Mouse (Mus musculus) C2C12 (cell line): ENCODE data around the gene Hoxa5. TPM values are rescaled to one million over a fixed set of nuclear protein-coding genes. Genes with fewer than 3 reads are reported as not detected.

Experiments
- H3K27me3 ChIP-seq: one replicate; pipeline ENCODE4 v1.6.1; 2011; ENCODE audit not compliant: control insufficient read depth, insufficient read depth, insufficient read length
- H3K36me3 ChIP-seq: one replicate; pipeline ENCODE4 v1.6.1; 2011; ENCODE audit not compliant: control insufficient read depth, insufficient read depth
- H3K4me3 ChIP-seq: one replicate; pipeline ENCODE4 v1.5.1; 2011; ENCODE audit warnings: mild to moderate bottlenecking, control low read depth; ENCODE audit not compliant: poor library complexity, insufficient read depth, severe bottlenecking
- H3K79me2 ChIP-seq: one replicate; pipeline ENCODE4 v1.6.1; 2011; ENCODE audit not compliant: control insufficient read depth, insufficient read depth
- H3K79me3 ChIP-seq: one replicate; pipeline ENCODE4 v1.6.1; 2011; ENCODE audit warnings: low read depth, control low read depth
- H3ac ChIP-seq: one replicate; pipeline ENCODE3; 2011; ENCODE audit warnings: low read depth; ENCODE audit not compliant: control insufficient read depth, insufficient read length
- CEBPB ChIP-seq: IDR thresholded peaks from one replicate; pipeline ENCODE4 v1.6.1; 2011; ENCODE audit warnings: low read depth, mild to moderate bottlenecking, control low read depth, moderate library complexity
- CTCF ChIP-seq: IDR thresholded peaks from one replicate; pipeline ENCODE4 v1.5.1; 2011; ENCODE audit not compliant: control insufficient read depth, insufficient read depth, insufficient read length
- FOSL1 ChIP-seq: IDR thresholded peaks from one replicate; pipeline ENCODE4 v1.8.0; 2011; ENCODE audit warnings: mild to moderate bottlenecking, low read length; ENCODE audit not compliant: poor library complexity, insufficient read depth, severe bottlenecking
- MAX ChIP-seq: IDR thresholded peaks from one replicate; pipeline ENCODE4 v1.6.1; 2011; ENCODE audit warnings: mild to moderate bottlenecking, control low read depth
- MYOD1 ChIP-seq: IDR thresholded peaks from one replicate; pipeline ENCODE4 v1.6.1; 2011; ENCODE audit warnings: low read depth; ENCODE audit not compliant: control insufficient read depth, insufficient read length
- MYOG ChIP-seq: IDR thresholded peaks from one replicate; pipeline ENCODE4 v1.6.1; 2011; ENCODE audit not compliant: control insufficient read depth, insufficient read length; ENCODE audit errors: extremely low read depth
- USF1 ChIP-seq: IDR thresholded peaks from one replicate; pipeline ENCODE4 v1.6.1; 2011; ENCODE audit warnings: low read depth, mild to moderate bottlenecking, control low read depth, moderate library complexity
- polyA plus RNA-seq: library from polyadenylated mRNA; unstranded; fragments of >200 nt; fragmentation: generic; extraction: Trizol; gene quantifications from one replicate; pipeline ENCODE4 v1.2.1, GENCODE M21; 2012; ENCODE audit warnings: missing spikeins

Gene Hoxa5
- polyA plus RNA-seq, 1 experiment, result 1.5 TPM

- H3K79me2 ChIP-seq, result peaks cover 42% of the 10 kb centered on the region
- H3K27me3 ChIP-seq, result no peaks in the 10 kb centered on the region
- peak within 1 kb of the TSS; percentile 78 for H3K4me3 ChIP-seq
- peak within 1 kb of the TSS; percentile 78 for H3ac ChIP-seq
- peaks cover 17% of the 10 kb centered on the region for H3K36me3 ChIP-seq
- peaks cover 18% of the 10 kb centered on the region for H3K79me3 ChIP-seq
- TF ChIP-seq CEBPB (peak; percentile 88), MAX (peak; percentile 10), USF1 (peak; percentile 92), MYOD1 (no peak)
Measured at GRCm38 (mm10) chr6:52158276-52159051, 45.9 kb downstream of the Hoxa5 start, which contains the start of gene Hoxa1. Gene Hoxa1 (minus strand): TSS chr6:52158317.

- peak overlapping the region; percentile 78 for H3K4me3 ChIP-seq
- TF ChIP-seq CTCF, result no peak
- no peak for TF ChIP-seq CEBPB
- TF ChIP-seq FOSL1, result no peak
- TF ChIP-seq MAX, result no peak
- no peak for TF ChIP-seq USF1
- TF ChIP-seq MYOG, result no peak
- H3K27me3 ChIP-seq, result no peaks in the 10 kb centered on the region
- H3K79me3 ChIP-seq, result peaks cover 15% of the 10 kb centered on the region
- peaks cover 38% of the 10 kb centered on the region for H3K79me2 ChIP-seq
- peaks cover 10% of the 10 kb centered on the region for H3K36me3 ChIP-seq
- H3ac ChIP-seq, result peak overlapping the region; percentile 10
Measured at GRCm38 (mm10) chr6:52157466-52158275, 46.7 kb downstream of the Hoxa5 start.

DNA sequence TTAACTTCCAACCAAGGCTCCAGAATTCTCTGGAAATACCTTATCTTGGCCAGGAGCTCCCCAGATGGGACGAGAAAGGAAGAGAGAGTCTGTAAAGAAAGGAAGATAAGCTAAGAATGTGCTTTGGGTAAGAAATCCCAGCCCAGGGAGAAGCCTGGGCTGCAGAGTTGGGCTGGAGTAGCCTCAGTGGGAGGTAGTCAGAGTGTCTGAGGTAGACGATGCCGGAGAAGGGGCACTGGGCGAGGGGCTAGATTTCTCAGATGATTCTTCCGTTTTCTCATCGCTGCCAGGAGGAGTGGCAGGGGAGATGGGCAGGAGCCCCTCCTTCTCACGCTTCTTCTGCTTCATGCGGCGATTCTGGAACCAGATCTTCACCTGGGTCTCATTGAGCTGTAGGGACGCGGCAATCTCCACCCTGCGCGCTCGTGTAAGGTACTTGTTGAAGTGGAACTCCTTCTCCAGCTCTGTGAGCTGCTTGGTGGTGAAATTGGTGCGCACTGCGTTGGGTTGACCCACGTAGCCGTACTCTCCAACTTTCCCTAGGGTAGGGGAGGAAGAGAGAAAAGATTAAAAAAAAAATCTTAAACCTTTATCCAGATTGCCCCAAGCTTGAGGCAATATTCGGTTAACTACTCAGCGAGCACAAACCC is 47.7 kb downstream of the Hoxa5 start:
- Histone ChIP-seq H3K79me2 (peaks cover 29% of the 10 kb centered on the region), H3K79me3 (peaks cover 11% of the 10 kb centered on the region), H3K36me3 (peaks cover under 1% of the 10 kb centered on the region), H3K4me3 (no peak overlapping the region), H3ac (no peak overlapping the region), H3K27me3 (no peaks in the 10 kb centered on the region)
- TF ChIP-seq MAX (no peak), CEBPB (no peak), FOSL1 (no peak), MYOG (no peak), CTCF (no peak), MYOD1 (no peak), USF1 (no peak)

- peaks cover 19% of the 10 kb centered on the region for H3K79me2 ChIP-seq
- no peaks in the 10 kb centered on the region for H3K36me3 ChIP-seq
- H3K79me3 ChIP-seq, result peaks cover 8% of the 10 kb centered on the region
- no peak overlapping the region for H3K4me3 ChIP-seq
- H3ac ChIP-seq, result no peak overlapping the region
- no peaks in the 10 kb centered on the region for H3K27me3 ChIP-seq
- TF ChIP-seq MAX, result no peak
- TF ChIP-seq CEBPB, result no peak
- TF ChIP-seq FOSL1, result no peak
- no peak for TF ChIP-seq CTCF
- no peak for TF ChIP-seq MYOD1
- no peak for TF ChIP-seq USF1
- TF ChIP-seq MYOG, result no peak
Measured at GRCm38 (mm10) chr6:52155471-52155870, 48.9 kb downstream of the Hoxa5 start.

- Histone ChIP-seq H3K79me3 (peaks cover under 1% of the 10 kb centered on the region), H3K79me2 (peaks cover 6% of the 10 kb centered on the region), H3ac (no peak overlapping the region), H3K27me3 (no peaks in the 10 kb centered on the region), H3K4me3 (no peak overlapping the region), H3K36me3 (no peaks in the 10 kb centered on the region)
- TF ChIP-seq CTCF (no peak), MYOD1 (no peak), MYOG (no peak), MAX (no peak), CEBPB (no peak), FOSL1 (no peak)
Measured at GRCm38 (mm10) chr6:52154044-52154443, 50.3 kb downstream of the Hoxa5 start.

GRCm38 (mm10) chr6:52153270-52153669 is 51.1 kb downstream of the Hoxa5 start:
- H3K36me3 ChIP-seq, result no peaks in the 10 kb centered on the region
- no peaks in the 10 kb centered on the region for H3K79me3 ChIP-seq
- no peak overlapping the region for H3ac ChIP-seq
- no peak for TF ChIP-seq MYOD1
- no peak for TF ChIP-seq FOSL1
- TF ChIP-seq CTCF, result no peak
- no peak for TF ChIP-seq CEBPB
- TF ChIP-seq USF1, result no peak
- TF ChIP-seq MYOG, result no peak
- no peak for TF ChIP-seq MAX
- no peaks in the 10 kb centered on the region for H3K27me3 ChIP-seq
- H3K4me3 ChIP-seq, result no peak overlapping the region
- no peaks in the 10 kb centered on the region for H3K79me2 ChIP-seq
